Mouse (Mus musculus): ENCODE measurements around the gene Cand2. TPM values are rescaled to one million over a fixed set of nuclear protein-coding genes. Genes with fewer than 3 reads are reported as not detected.

Gene Cand2
- polyA plus RNA-seq, 1 experiment from 2014 or later: 66.9 TPM

DNA sequence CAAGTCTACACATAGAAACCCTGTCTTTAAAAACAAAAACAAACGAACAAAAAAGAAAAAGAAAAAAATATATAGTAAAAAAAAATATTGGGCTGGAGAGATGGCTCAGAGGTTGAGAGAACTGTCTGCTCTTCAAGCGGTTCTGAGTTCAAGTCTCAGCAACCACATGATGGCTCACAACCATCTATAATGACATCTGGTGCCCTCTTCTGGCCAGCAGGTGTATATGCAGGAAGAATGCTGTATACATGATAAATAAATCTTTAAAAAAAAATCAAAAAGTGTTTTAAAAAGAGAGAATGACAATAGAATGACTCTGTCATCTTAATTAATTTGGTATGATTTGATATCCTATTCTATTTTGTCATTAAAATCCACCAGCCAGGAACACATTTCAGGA is 80.1 kb downstream of the Cand2 start:
- ATAC-seq (ENCODE audit: insufficient number of reproducible peaks, insufficient read depth, low FRiP score, low TSS enrichment, low read depth): no peak
- H3K27ac ChIP-seq: no peak overlapping the region
- H3K4me2 ChIP-seq: no peak overlapping the region
- H3K9ac ChIP-seq (replicated peaks): no peak overlapping the region
- peaks cover 13% of the 10 kb centered on the region; the same call in 1 of the 2 replicates for H3K36me3 ChIP-seq
- no peak overlapping the region for H3K4me3 ChIP-seq (replicated peaks)
- no peaks in the 10 kb centered on the region for H3K9me3 ChIP-seq
- peaks cover 35% of the 10 kb centered on the region for H3K4me1 ChIP-seq (replicated peaks)
- no peaks in the 10 kb centered on the region for H3K27me3 ChIP-seq
- WGBS: 65% methylated on average over 2 of the region's 2 CpGs

Small RNAs within 50 kb of the gene (microRNA-seq; reads per million reads assigned to microRNA genes)
- gene Mir7660: not detected

Other genes with a start within 250 kb of the Cand2 start
- 27.6 and 30.2 TPM in 2 replicates for gene Tsen2, start 229.9 kb upstream of the Cand2 start, polyA plus RNA-seq (2016; fragmentation: Nextera tagmentation; extraction: Ambion mirVana)
- gene Mkrn2os, start 182.0 kb upstream of the Cand2 start, polyA plus RNA-seq (2016; fragmentation: Nextera tagmentation; extraction: Ambion mirVana): 0.14 TPM in 1 of 2 replicates, not detected in the other
- 28.4 and 31.0 TPM in 2 replicates for gene Mkrn2, start 172.6 kb upstream of the Cand2 start, polyA plus RNA-seq (2016; fragmentation: Nextera tagmentation; extraction: Ambion mirVana)
- gene Raf1, start 97.9 kb upstream of the Cand2 start, polyA plus RNA-seq (2016; fragmentation: Nextera tagmentation; extraction: Ambion mirVana): 134 and 135 TPM in 2 replicates
- 1.7 and 1.9 TPM in 2 replicates for gene Tmem40, start 12.1 kb upstream of the Cand2 start, polyA plus RNA-seq (2016; fragmentation: Nextera tagmentation; extraction: Ambion mirVana)
- 2,195 and 2,268 TPM in 2 replicates for gene Rpl32, start 34.2 kb downstream of the Cand2 start, polyA plus RNA-seq (2016; fragmentation: Nextera tagmentation; extraction: Ambion mirVana)
- gene Efcab12, start 63.9 kb downstream of the Cand2 start, polyA plus RNA-seq (2016; fragmentation: Nextera tagmentation; extraction: Ambion mirVana): 0.45 and 0.51 TPM in 2 replicates
- gene Mbd4, start 78.8 kb downstream of the Cand2 start, polyA plus RNA-seq (2016; fragmentation: Nextera tagmentation; extraction: Ambion mirVana): 32.3 and 33.7 TPM in 2 replicates
- gene Ift122, start 78.9 kb downstream of the Cand2 start, polyA plus RNA-seq (2016; fragmentation: Nextera tagmentation; extraction: Ambion mirVana): 32.1 and 34.9 TPM in 2 replicates
- 0.28 and 0.38 TPM in 2 replicates for gene Rho, start 157.2 kb downstream of the Cand2 start, polyA plus RNA-seq (2016; fragmentation: Nextera tagmentation; extraction: Ambion mirVana)
- not detected in 2 replicates for gene H1foo, start 170.4 kb downstream of the Cand2 start, polyA plus RNA-seq (2016; fragmentation: Nextera tagmentation; extraction: Ambion mirVana)
- 25.2 and 27.5 TPM in 2 replicates for gene Plxnd1, start 220.5 kb downstream of the Cand2 start, polyA plus RNA-seq (2016; fragmentation: Nextera tagmentation; extraction: Ambion mirVana)

Measured in limb, embryonic 12.5 days (tissue).